Mouse (Mus musculus) cerebellum, adult 11 months (tissue): Measurements from ENCODE around the gene Bhlhe23.

Experiments used
- DNase-seq: peaks from one replicate; pipeline ENCODE4 v3.0.0; 2022

Gene Bhlhe23

DNA sequence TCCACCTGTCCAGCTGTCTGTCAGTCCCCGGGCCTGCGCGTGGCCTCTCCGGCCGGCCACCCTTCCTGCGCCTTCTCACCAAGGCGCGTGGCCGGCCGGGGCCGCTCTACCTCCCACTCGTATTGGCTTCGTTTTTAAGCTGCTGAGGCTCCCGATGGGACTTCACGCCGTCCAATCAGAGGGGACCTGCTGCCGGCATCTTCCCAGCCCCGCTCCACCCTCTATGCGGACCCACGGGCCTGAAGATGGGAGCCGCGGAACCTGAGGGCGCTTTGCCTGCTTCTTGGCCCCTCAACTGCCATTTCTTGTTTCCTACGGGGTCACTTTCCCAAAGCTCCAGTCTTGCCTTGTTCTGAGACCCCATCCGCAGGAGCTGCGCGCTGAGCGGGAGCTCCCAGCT is at the start of gene Bhlhe23:
TSS of gene Bhlhe23 (minus strand) at position 108 of the 400 bp plus-strand sequence.
- DNase-seq = no peak

DNA sequence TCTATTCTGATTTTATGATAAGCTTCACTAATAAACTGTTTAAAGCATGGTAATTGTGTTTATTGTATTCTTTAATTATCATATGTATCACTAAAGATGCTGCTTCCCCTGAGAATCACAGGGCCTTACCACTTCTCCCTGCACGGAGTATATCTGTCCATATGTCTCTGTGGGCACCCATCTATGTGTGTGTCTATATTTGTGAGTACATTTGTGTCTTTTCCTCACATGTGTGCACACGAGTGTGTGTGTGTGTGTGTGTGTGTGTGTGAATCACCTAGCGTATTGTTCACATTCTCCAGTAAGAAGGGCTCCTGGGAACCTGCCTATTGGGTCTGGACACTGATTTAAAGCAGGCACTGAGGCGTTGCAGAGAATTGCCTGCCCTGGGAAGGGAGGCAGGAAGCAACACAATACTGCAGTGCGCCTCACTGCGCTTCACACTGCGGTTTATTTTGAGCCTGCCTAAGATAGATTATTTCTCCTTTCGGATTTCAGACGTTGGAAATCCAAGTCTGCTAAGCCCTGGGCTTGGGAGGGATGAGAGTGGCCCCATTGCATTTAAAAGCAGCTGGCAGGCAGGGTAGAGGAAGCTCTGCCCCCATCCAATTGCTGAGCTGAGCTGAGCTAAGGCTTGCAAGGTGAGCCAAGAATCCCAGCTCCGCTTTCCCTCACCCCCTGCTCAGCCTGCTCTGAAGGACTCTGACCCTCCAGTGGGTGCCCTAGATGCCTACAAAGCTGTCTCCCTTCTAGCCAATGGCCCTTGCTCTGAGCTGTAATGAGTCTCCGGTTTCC is 48.6 kb upstream of the Bhlhe23 start:
- DNase-seq = peak; percentile 45

DNA sequence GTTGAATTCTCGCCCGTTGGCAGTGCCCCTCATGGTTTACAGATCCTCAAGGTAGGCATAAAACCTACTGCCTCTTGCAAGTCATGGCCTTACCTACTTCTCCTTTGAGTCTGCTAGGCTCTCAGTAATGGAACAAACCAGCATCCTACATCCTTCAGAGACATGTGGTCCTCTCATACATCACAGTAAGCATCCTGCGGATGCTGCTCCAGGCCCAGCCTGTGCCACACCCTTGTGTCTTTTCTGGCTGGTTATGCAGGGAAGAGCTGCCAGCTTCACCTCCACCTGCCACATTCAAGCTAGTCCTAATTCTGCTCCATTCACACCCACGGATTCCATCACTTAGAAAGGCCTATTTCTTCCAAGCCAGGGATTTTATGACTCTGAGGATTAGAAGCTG is 48.0 kb upstream of the Bhlhe23 start:
- DNase-seq = peak; percentile 50

DNA sequence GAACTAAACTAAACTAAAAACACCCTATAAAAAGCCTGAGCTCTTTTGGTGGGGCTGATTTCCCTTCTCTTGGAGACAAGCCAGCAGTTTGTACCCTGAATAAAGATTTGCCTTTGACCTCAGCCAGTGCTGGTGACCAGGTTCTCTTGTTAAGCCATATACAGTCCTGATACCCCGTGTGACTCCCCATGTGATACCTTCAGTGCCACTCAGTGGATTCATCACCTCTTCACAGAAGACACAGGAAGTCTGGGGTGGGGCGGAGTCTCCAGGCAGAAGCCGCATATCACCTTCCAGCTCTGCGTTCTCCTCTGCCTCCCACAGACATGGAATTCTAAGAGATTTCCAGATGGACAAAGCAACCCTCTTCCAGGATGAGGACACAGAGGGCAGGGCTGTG is 47.4 kb upstream of the Bhlhe23 start:
- DNase-seq = no peak

DNA sequence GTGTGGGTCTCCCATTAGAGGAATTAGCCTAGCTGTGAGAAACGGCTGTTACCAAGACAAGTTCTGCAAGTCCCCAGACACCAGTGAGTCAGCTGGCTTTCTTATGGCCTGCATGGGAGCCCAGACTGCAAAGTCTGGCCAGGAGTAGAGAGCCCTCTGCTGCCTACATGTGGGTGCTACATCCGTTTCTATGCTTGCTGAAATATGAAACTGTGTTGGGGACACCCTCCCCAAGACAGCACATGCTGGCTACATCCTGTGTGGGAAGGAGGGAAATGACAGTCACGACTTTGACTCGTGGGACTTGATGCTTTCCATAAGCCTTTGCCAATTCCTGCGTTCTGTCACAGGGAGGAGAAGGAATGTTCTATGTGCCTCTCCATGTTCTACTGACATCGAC is 45.8 kb upstream of the Bhlhe23 start:
- DNase-seq = peak; percentile 60

DNA sequence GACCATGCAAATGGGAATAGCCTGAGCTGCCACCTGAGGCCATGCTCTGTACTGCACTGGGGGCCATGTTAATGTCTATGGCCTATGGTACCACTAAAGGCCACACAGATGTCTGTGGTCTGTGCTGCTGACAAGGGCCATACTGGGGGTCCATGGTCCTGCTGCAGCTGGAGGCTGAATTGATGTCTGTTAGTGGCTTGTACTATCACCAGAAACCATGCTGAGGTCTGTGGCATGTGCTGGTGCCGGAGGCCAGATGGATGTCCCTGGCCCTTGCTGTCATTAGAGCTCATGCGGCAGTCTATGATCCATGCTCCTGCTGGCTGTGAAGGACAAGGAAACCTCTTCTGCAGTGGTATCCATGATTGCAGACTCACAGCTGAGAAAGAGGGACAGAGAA is 42.8 kb upstream of the Bhlhe23 start:
- no peak for DNase-seq

DNA sequence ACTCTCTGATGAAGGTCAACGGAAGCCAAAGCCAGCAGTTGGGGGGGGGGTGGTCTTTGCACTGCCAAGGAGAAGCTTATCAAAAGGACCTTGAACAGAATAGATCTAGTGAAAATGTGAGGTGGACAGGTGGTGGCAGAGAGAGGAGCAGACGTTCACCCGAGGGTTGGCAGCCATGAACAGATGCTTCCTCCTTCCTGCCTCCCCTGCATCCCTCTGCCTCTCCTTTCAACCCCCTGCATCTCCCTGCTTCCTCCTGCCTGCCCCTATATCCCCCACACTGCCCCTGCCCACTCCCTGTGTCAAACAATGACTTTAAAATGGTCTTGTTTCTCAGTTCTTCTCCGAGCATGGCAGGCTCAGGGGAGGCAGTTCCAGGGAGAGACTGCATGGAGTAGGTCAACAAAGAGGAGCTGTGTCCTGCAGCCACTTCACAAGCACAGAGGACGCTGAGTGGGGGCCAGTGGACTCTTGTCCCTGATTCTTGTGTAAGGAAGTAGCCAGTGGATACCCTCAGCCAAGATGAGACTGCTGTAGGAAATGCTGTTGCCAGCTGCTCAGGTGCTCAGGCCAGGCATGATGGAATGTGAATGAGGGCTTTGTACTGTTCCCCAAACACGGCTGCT is 39.9 kb upstream of the Bhlhe23 start:
- peak; percentile 55 for DNase-seq

DNA sequence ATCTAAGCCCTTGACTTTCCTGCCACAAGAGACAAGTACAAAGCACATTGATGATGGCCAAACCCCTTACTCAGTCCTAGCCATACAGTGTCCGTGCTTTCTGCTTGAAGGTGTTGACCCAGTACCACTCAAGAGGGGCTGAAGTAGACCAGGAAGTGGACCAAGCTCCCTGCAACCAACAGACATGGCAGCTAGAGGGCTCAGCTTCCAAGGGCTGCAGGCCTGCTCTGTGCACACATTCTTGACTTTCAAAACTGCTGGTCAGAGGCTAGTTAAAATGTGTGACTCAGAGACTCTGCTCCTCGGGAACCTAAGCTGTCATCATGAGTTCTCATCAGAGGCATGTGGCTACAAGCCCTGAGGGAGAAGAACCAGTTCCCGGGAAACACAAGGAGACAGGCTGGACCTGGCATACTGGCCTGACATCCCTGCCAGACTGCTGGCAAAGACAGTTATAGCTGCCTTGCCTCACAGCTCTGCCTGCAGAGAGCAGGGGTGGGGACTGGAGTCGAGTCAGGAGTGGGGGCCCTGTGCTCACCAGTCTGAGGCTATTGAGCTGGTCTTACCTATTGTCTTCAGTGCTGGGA is 37.4 kb upstream of the Bhlhe23 start:
- DNase-seq = peak; percentile 81

DNA sequence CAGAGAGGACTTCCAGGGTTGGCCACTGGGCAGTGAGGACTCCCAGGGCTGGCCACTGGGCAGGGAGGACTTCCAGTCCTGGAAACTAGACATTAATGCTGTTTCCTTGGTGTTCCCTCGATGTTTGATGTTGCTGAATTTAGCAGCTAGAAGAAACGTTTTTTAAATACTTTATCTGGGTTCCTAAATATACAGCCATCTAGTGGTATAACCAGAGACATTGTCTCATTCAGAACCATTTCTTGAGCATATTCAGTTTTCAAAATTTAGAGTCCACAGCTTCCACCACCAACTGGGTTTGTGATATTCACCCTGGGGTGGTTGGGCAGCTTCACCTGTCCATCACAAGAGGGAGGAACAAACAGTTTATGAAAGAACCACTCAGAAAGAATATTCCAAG is 34.3 kb upstream of the Bhlhe23 start:
- no peak for DNase-seq

DNA sequence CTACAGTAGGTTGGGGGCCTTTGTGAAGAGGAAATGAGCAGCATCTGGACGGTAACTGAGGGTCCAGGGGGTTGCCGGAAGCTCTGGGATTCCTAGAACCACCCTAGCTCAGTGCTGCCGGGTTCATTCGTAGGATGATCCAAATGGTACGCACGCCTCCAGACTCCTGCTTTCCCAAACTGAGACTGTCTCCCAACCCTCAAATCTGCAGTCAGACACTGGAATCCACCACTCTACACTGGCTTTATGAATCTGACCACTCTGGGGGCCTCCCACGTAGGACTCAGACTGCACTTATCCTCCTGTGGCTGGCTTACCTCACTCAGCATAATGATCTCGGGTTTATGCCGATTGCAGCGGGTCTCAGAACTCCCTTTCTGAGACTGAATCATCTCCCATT is 32.8 kb upstream of the Bhlhe23 start:
- no peak for DNase-seq

DNA sequence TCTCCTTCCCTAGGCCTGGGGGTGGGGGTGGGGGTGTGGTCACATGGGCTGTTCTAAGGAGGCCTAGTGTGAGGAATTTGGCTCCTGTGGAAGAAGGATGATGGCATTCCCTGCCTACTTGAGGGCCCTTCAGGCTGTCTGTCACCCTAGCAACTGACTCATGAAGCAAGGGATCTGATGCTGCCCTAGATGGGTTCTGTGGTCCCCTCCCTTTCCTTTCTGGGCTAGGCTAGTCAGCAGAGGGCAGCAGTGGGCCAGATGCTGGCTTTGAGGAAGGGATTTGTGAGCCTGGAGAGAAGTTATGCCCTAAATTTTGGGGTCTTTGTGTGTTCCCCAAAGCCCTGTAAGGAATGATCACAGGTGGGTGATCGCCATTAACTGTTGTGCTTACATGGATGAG is 29.3 kb upstream of the Bhlhe23 start:
- DNase-seq = peak; percentile 67

DNA sequence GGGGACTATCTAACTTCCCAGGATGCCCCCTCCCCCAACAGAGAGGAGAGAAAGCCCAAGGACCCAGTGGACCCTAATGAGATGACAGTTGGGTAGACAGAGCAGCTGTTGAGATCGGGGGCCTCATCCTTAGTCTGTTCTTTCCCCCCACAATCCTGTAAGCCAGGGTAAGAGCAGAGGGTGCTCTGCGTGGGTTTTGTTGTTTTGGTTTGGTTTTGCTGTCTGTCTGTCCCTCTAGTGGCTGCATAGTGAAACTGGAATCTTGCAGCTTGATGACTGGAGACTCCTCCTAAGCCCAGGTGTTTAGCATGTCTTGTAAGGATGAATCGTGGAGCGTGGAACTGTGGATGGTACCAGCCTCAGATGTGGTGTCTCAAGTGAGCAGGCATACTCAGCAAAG is 19.3 kb upstream of the Bhlhe23 start:
- DNase-seq = no peak

DNA sequence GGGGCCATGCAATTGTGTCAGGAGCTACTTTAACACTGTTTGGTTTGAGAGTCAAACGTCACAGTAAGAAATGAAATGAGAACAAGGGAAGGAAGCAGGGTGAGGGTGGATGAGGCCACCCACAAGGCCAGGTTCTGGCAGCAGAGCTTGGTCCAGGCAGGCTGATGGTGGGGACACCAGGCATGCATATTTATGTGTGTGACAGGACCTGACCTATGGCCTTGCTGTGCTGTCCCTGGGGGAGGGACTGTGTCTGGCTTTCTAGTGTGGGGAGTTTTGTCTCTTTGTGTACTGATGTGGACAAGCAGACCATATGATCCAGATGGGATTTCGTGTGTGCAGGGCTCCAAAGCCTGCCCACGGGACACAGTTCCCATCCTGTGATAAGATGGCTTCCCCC is 18.9 kb upstream of the Bhlhe23 start:
- no peak for DNase-seq

DNA sequence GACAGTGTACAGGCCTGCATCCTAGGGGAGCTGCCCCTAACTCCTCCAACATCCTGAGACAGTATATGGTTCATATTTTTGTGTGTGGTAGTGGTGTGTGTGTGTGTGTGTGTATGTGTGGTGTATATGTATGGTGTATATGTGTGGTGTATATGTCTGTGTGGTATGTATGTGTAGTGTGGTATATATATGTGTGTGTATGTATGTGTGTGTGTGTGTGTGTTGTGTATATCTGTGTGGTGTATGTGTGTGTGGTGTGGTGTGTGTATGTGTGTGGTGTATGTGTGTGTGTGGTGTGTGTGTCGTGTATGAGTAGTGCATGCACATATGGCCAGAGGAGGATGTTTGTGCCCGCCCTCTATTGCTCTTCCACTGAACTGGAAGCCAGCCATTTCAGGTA is 17.7 kb upstream of the Bhlhe23 start:
- DNase-seq = no peak

DNA sequence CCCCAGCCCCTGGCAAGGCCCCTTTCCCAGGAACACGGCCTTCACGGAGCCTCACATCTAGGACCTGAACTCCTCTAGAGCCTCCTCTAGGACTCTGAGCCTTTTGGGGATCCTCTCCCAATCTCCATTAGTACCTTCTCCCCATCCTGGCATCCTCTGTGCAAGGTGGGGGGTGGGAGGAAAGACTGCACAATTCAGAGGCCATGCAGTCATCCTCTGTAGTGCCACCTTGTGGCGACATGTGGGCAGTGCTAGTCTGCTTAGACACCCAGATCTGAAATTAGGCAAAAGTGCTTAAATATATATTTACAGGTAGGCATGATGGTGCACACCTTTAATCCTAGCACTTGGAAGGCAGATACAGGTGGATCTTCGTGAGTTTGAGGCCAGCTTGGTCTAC is 15.0 kb upstream of the Bhlhe23 start:
- peak; percentile 66 for DNase-seq

DNA sequence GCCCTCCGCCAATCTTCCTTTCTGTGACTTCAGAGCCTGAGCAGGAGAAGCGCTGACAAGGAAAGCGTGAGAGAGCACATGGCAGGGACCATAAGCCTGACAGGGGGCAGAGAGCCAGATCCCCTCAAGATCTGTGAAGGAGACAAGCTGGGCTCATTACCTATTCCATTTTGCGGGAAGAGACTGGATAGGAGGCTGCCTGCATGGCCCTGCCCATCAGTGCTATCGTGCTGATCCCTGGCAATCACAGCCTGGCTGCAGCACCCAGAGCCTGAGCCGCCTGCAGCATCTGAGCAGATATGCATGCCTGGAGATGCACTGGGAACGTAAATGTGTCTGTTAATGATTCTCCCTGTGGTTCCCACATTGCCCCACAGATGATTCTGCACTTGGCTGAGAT is 12.1 kb upstream of the Bhlhe23 start:
- peak; percentile 67 for DNase-seq

DNA sequence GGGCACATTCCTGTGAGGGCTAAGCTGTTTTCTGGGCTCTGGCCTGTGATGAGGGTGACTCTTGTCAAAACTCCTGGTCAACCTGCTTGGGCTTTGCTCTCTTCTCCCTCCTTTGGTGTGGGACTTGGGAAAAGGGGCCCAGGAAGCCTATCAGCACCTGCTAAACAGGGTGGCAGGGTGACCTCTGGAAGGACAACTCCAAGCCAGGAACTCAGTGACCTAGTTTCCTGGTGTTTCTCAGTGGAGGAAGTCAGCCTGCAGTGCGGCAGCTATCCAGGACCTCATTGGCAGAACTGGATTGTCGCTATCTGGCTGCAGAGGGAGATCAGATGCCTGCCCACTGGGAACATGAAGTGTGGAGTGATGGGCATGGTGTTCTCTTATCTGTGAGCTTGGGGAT is 11.7 kb upstream of the Bhlhe23 start:
- peak; percentile 51 for DNase-seq

DNA sequence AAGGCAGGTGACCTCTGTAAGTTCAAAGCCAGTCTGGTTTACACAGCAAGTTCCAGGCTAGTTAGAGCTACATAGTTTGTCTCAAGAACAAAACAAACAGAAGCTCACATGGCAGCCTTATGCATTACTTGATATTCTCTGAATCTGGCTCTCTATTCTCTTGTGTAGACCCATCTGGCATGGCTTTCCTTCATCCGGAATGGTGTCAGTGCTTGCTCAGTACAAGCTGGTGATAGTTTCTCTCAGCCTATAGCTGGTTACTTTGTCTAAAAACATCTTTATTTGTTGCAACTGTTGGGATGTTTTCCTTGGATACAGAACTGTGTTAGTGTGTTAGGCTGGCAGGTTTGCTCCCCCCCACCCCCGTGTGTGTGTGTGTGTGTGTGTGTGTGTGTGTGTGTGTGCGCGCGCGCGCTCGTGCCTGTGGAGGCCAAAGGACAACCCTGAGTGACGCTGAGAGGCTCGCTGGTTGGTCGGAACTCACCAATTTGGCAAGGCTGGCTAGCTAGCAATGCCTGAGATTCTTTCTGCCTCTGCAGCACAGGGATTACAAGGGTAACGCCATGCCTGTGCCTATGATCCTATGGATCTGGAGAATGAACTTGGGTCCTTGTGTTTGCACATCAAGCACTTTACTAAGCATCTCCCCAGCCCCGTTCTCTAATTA is 11.0 kb upstream of the Bhlhe23 start:
- DNase-seq = no peak

DNA sequence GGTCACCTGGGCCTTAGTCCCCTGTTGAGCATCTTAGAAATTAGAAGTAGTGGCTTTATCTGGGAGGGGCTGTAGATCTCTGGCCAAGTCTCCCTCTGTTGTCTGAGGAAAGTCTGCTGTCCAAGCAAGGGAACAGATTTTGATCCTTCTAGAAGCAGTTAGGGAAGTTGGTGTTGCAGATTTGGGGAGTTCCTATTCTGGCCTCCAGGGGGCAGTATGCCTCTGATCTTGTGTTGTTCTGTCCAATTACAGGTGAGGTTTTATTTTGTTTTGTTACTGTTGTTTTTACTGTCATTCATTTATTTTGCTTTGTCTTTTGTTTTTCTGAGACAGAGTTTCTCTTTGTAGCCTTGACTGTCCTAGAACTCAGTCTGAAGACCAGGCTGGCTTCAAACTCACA is 10.0 kb upstream of the Bhlhe23 start:
- peak; percentile 61 for DNase-seq

DNA sequence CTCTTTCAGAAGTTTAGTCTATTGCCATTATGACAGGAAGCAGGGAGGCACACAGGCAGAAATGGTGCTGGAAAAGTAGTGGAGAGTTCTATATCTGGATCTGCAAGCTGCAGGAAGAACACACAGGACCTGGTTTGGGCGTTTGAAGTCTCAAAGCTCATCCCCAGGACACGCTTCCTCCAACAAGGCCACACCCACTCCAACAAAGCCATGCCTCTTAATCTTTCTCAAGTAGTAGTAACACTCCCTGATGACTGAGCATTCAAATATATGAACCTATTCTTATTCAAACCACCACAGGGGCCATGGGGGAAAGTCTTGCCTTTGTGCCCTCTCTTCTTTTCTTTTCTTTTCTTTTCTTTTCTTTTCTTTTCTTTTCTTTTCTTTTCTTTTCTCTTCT is 3.6 kb upstream of the Bhlhe23 start:
- no peak for DNase-seq

DNA sequence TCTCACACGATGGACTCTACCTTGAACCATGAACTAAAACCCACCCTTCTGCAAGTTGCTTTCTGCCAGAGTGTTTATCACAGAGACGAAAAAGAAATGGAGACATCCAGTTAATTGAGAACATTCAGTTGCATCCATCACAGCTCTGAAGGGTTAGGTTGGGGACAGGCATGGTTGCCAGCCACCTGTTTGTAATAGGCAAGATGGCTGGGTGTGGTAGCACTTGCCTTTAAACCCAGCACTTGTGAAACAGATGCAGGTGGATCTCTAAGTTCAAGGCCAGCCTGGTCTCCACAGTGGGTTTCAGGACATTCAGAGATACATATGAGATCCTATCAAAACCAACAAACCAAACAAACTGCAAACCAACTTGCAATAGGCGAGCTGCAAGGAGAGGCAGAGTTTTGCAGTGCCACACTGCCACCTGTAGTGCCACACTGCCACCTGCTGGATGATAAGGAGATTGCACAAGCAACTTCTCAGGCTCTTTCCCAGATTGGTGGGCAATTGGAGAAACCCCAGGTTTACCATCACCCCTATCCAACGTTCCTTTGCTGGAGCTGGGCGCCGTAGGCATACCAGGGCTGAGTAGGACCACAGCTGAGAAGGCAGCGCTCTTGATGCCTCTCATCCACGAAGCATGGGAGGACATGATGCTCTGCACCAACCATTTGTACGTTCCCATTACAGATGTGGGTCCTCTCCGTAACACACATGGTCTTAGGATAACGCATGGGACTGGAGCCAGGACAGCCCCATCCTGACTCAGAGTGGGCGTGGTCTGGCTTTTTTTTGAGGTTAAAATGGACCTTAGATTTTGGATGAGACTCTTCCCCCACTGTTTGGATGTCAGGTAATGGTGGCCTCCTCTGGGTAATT is 2.8 kb upstream of the Bhlhe23 start:
- DNase-seq = peak; percentile 42

DNA sequence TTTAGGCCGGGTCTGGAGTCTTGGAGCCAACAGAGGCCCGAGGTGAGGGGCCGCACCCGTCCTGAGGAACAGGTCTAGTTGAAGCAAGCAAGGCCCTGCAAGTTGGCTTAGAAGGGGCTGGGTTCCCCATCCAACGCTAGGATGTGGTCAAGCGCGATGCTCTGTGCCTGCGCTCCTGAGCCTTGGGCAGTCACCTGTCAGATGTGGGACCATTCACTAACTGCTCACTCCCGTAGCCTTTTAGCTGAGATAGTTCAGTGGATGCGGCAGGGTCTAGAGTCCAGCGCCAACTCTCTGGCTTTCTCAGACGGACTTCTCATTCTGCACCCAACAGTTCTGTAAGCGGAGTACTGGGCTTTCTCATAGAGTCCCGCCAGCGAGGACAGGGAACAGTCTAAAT is 1.1 kb downstream of the Bhlhe23 start:
- DNase-seq = no peak

DNA sequence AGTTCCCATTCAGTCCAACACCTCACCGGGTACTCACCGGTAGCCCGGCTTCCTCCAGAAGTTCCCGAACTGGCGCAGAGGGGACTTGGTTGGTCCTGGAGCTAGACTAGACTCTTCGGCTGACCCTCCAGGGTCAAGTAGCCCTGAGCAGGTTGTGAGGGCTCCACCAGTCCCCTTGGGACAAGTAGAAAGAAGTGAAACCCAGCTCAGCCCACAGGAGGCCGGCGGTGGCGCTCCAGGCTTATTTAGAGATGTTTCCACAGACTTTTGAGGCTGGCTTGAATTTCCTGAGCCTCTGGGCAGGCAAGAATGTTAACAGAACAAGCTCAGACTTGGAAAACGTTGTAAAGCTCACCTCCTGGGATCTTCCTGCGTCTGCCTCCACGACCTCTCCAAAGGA is 1.5 kb downstream of the Bhlhe23 start:
- no peak for DNase-seq
